Mouse (Mus musculus) neural tube, embryonic 12.5 days (tissue): ENCODE data around the gene 1110051M20Rik. TPM values are rescaled to one million over a fixed set of nuclear protein-coding genes. Genes with fewer than 3 reads are reported as not detected.
A peak's percentile ranks its signal among the peaks of the same experiment; 100 is the strongest.

Experiments
- ATAC-seq: fragments of 200-750 bp; cut with Nextera tagmentation; 2 replicates; pipeline ENCODE4 v1.8.0; 2017; ENCODE audit warnings: low read depth, mild to moderate bottlenecking, moderate TSS enrichment, moderate library complexity; ENCODE audit not compliant: low FRiP score
- H3K27ac ChIP-seq: fragments of 300-500 bp; sonication (generic); 2 replicates; pipeline ENCODE4 v1.5.1; 2016
- H3K27me3 ChIP-seq: fragments of 300-500 bp; sonication (generic); replicated peaks from 2 replicates; pipeline ENCODE4 v1.6.1; 2016; ENCODE audit warnings: mild to moderate bottlenecking
- H3K36me3 ChIP-seq: fragments of 300-500 bp; sonication (generic); 2 replicates; pipeline ENCODE4 v1.6.1; 2016; ENCODE audit warnings: mild to moderate bottlenecking
- H3K4me1 ChIP-seq: fragments of 300-500 bp; sonication (generic); 2 replicates; pipeline ENCODE4 v1.6.1; 2016
- H3K4me2 ChIP-seq: fragments of 300-500 bp; sonication (generic); replicated peaks from 2 replicates; pipeline ENCODE4 v1.6.1; 2016; ENCODE audit warnings: mild to moderate bottlenecking
- H3K4me3 ChIP-seq: fragments of 300-500 bp; sonication (generic); 2 replicates; pipeline ENCODE4 v1.5.1; 2016
- H3K9ac ChIP-seq: fragments of 300-500 bp; sonication (generic); 2 replicates; pipeline ENCODE4 v1.6.1; 2016; ENCODE audit warnings: mild to moderate bottlenecking
- H3K9me3 ChIP-seq: fragments of 300-500 bp; sonication (generic); 2 replicates; pipeline ENCODE4 v1.6.1; 2016; ENCODE audit warnings: mild to moderate bottlenecking
- WGBS: fragments of 180-500 bp; shearing (Covaris S2); methylation state at CpG from one replicate; pipeline ENCODE4 v1.1.7; 2016; 5-methylcytosine and 5-hydroxymethylcytosine counted together
- polyA plus RNA-seq: library from polyadenylated mRNA; unstranded; fragments of >200 nt; fragmentation: Nextera tagmentation; extraction: Ambion mirVana; gene quantifications from 2 replicates; pipeline ENCODE4 v1.2.1, GENCODE M21; 2016

1110051M20Rik gene
- polyA plus RNA-seq, 1 experiment from 2014 or later: 112 TPM

GRCm38 (mm10) chr2:91470055-91470647 is 25.6 kb upstream of the 1110051M20Rik start:
- 10% methylated on average over 7 of the region's 7 CpGs for WGBS
- Histone ChIP-seq H3K4me3 (no peak overlapping the region), H3K9ac (no peak overlapping the region), H3K9me3 (no peaks in the 10 kb centered on the region), H3K4me2 (peak overlapping the region; percentile 25), H3K4me1 (peaks cover 23% of the 10 kb centered on the region), H3K27me3 (no peaks in the 10 kb centered on the region), H3K36me3 (peaks cover 19% of the 10 kb centered on the region), H3K27ac (no peak overlapping the region)
- ATAC-seq: peak; percentile 65

GRCm38 (mm10) chr2:91467613-91468012 is 23.1 kb upstream of the 1110051M20Rik start:
- H3K4me3 ChIP-seq: no peak overlapping the region
- H3K4me2 ChIP-seq: no peak overlapping the region
- ATAC-seq: no peak
- peaks cover 29% of the 10 kb centered on the region for H3K4me1 ChIP-seq
- 72% methylated on average over 8 of the region's 8 CpGs for WGBS
- H3K27me3 ChIP-seq: no peaks in the 10 kb centered on the region
- no peak overlapping the region for H3K27ac ChIP-seq
- no peaks in the 10 kb centered on the region for H3K36me3 ChIP-seq
- no peak overlapping the region for H3K9ac ChIP-seq
- no peaks in the 10 kb centered on the region for H3K9me3 ChIP-seq

- Histone ChIP-seq H3K27ac (no peak overlapping the region), H3K9ac (no peak overlapping the region), H3K4me2 (no peak overlapping the region), H3K4me3 (no peak overlapping the region), H3K27me3 (no peaks in the 10 kb centered on the region), H3K36me3 (no peaks in the 10 kb centered on the region), H3K9me3 (no peaks in the 10 kb centered on the region), H3K4me1 (peaks cover 44% of the 10 kb centered on the region)
- WGBS: 91% methylated on average over 3 of the region's 3 CpGs
- no peak for ATAC-seq
These were observed 21.4 kb upstream of the 1110051M20Rik start for GRCm38 (mm10) chr2:91465934-91466333.

GRCm38 (mm10) chr2:91462681-91463080 is 18.2 kb upstream of the 1110051M20Rik start:
- 4% methylated on average over 12 of the region's 12 CpGs for WGBS
- peak overlapping the region; percentile 54 for H3K4me2 ChIP-seq
- H3K9ac ChIP-seq: peak overlapping the region; percentile 48; the same call in 1 of the 2 replicates
- peaks cover 38% of the 10 kb centered on the region for H3K4me1 ChIP-seq
- ATAC-seq: peak; percentile 22; the same call in 1 of the 2 replicates
- H3K36me3 ChIP-seq: no peaks in the 10 kb centered on the region
- H3K9me3 ChIP-seq: no peaks in the 10 kb centered on the region
- peak overlapping the region; percentile 5; the same call in 1 of the 2 replicates for H3K4me3 ChIP-seq
- no peaks in the 10 kb centered on the region for H3K27me3 ChIP-seq
- H3K27ac ChIP-seq: no peak overlapping the region

- Histone ChIP-seq H3K4me1 (peaks cover 38% of the 10 kb centered on the region), H3K27ac (no peak overlapping the region), H3K27me3 (no peaks in the 10 kb centered on the region), H3K4me2 (peak overlapping the region; percentile 54), H3K9me3 (no peaks in the 10 kb centered on the region), H3K4me3 (no peak overlapping the region), H3K36me3 (no peaks in the 10 kb centered on the region), H3K9ac (no peak overlapping the region)
- ATAC-seq: no peak
- WGBS: 0% methylated on average over 2 of the region's 2 CpGs
These were observed 17.7 kb upstream of the 1110051M20Rik start for GRCm38 (mm10) chr2:91462196-91462595.

GRCm38 (mm10) chr2:91461341-91461740 is 16.8 kb upstream of the 1110051M20Rik start:
- no peak overlapping the region for H3K27ac ChIP-seq
- whole genome bisulfite sequencing: 42% methylated on average over 3 of the region's 3 CpGs
- no peaks in the 10 kb centered on the region for H3K36me3 ChIP-seq
- peaks cover 40% of the 10 kb centered on the region for H3K4me1 ChIP-seq
- no peak overlapping the region for H3K4me3 ChIP-seq
- H3K9ac ChIP-seq: no peak overlapping the region
- 0 out of 2 replicates have a peak overlapping the region, but pooled peaks have one; percentile 12 for H3K4me2 ChIP-seq
- H3K27me3 ChIP-seq: no peaks in the 10 kb centered on the region
- H3K9me3 ChIP-seq: no peaks in the 10 kb centered on the region
- no peak for ATAC-seq

GRCm38 (mm10) chr2:91460771-91461170 is 16.3 kb upstream of the 1110051M20Rik start:
- Histone ChIP-seq H3K4me3 (no peak overlapping the region), H3K27me3 (no peaks in the 10 kb centered on the region), H3K9me3 (no peaks in the 10 kb centered on the region), H3K4me2 (no peak overlapping the region), H3K9ac (no peak overlapping the region), H3K27ac (no peak overlapping the region), H3K4me1 (peaks cover 40% of the 10 kb centered on the region), H3K36me3 (no peaks in the 10 kb centered on the region)
- ATAC-seq: no peak
- WGBS: 54% methylated on average over 7 of the region's 7 CpGs

GRCm38 (mm10) chr2:91460076-91460475 is 15.6 kb upstream of the 1110051M20Rik start:
- peak overlapping the region; percentile 97; the same call in 1 of the 2 replicates for H3K4me2 ChIP-seq

GRCm38 (mm10) chr2:91458673-91459391 is 14.3 kb upstream of the 1110051M20Rik start:
- H3K4me2 ChIP-seq: peak overlapping the region; percentile 97
- no peaks in the 10 kb centered on the region for H3K9me3 ChIP-seq
- peak overlapping the region; percentile 72 for H3K4me3 ChIP-seq
- whole genome bisulfite sequencing: under 1% methylated on average over 32 of the region's 32 CpGs
- H3K4me1 ChIP-seq: peaks cover 40% of the 10 kb centered on the region
- no peaks in the 10 kb centered on the region for H3K36me3 ChIP-seq
- peak; percentile 15; the same call in 1 of the 2 replicates for ATAC-seq
- peak overlapping the region; percentile 80 for H3K9ac ChIP-seq
- no peaks in the 10 kb centered on the region for H3K27me3 ChIP-seq
- H3K27ac ChIP-seq: 0 out of 2 replicates have a peak overlapping the region, but pooled peaks have one; percentile 23

More at GRCm38 (mm10) chr2:91460076-91460475, 15.6 kb upstream of the 1110051M20Rik start:
- H3K9ac ChIP-seq: no peak overlapping the region
- H3K4me1 ChIP-seq: peaks cover 40% of the 10 kb centered on the region
- ATAC-seq: no peak
- no peaks in the 10 kb centered on the region for H3K36me3 ChIP-seq
- no peaks in the 10 kb centered on the region for H3K27me3 ChIP-seq
- 93% methylated on average over 6 of the region's 6 CpGs for WGBS
- no peak overlapping the region for H3K4me3 ChIP-seq
- H3K27ac ChIP-seq: no peak overlapping the region
- no peaks in the 10 kb centered on the region for H3K9me3 ChIP-seq

- under 1% methylated on average over 21 of the region's 21 CpGs for WGBS
- Histone ChIP-seq H3K36me3 (no peaks in the 10 kb centered on the region), H3K4me2 (peak overlapping the region; percentile 97), H3K9ac (peak overlapping the region; percentile 80), H3K27me3 (no peaks in the 10 kb centered on the region), H3K9me3 (no peaks in the 10 kb centered on the region), H3K4me1 (peaks cover 40% of the 10 kb centered on the region), H3K4me3 (peak overlapping the region; percentile 72), H3K27ac (0 out of 2 replicates have a peak overlapping the region, but pooled peaks have one; percentile 23)
- ATAC-seq: peak; percentile 39
These were observed 13.8 kb upstream of the 1110051M20Rik start for GRCm38 (mm10) chr2:91458252-91458672.

- Histone ChIP-seq H3K4me3 (peak overlapping the region; percentile 72), H3K4me1 (peaks cover 35% of the 10 kb centered on the region), H3K27ac (peak overlapping the region; percentile 50), H3K9ac (peak overlapping the region; percentile 80), H3K9me3 (no peaks in the 10 kb centered on the region), H3K36me3 (no peaks in the 10 kb centered on the region), H3K27me3 (no peaks in the 10 kb centered on the region), H3K4me2 (peak overlapping the region; percentile 97)
- ATAC-seq: peak; percentile 51
- WGBS: under 1% methylated on average over 45 of the region's 45 CpGs
These were observed 13.2 kb upstream of the 1110051M20Rik start for GRCm38 (mm10) chr2:91457656-91458251.

GRCm38 (mm10) chr2:91457259-91457655 is 12.8 kb upstream of the 1110051M20Rik start, which contains the start of gene Lrp4:
Gene Lrp4 (plus strand): TSS chr2:91457511.
- H3K4me1 ChIP-seq: peaks cover 30% of the 10 kb centered on the region
- WGBS: under 1% methylated on average over 35 of the region's 36 CpGs

More at GRCm38 (mm10) chr2:91457259-91457655, 12.8 kb upstream of the 1110051M20Rik start, which contains the start of gene Lrp4:
- Histone ChIP-seq H3K27me3 (no peaks in the 10 kb centered on the region), H3K27ac (peak within 1 kb of the TSS; percentile 50), H3K36me3 (no peaks in the 10 kb centered on the region), H3K9ac (peak within 1 kb of the TSS; percentile 80), H3K4me2 (peak within 1 kb of the TSS; percentile 97), H3K4me3 (peak within 1 kb of the TSS; percentile 72), H3K9me3 (no peaks in the 10 kb centered on the region)
- peak; percentile 45 for ATAC-seq
